Mouse (Mus musculus): ENCODE data around the gene Gm20388.
"Not testable (repeated sequence)": the region's sequence is repeated elsewhere in the genome, so short reads cannot be mapped to it uniquely, and the experiment has no call there.

The Gm20388 gene

DNA sequence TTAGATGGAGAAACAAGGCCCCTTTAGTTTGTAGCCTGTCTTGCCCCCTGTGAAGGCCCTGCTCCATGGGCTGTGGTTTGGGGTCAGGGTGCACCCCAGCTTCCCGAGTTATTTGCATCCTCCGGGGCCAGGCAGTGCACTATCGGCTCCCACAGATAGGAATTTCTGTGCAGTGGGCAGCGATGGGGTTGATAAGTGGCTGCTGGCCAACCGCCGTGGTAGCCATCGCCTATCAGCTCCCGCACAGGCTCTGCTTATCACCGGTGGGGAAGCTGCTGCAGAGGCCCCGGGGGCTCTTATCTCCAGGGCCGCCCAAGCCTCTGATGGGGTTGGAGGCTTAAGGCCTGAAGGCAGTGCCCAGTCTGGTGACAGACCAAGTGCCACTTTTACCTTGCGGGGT is 2398.6 kb downstream of the Gm20388 start:
- no peak for DNase-seq

DNA sequence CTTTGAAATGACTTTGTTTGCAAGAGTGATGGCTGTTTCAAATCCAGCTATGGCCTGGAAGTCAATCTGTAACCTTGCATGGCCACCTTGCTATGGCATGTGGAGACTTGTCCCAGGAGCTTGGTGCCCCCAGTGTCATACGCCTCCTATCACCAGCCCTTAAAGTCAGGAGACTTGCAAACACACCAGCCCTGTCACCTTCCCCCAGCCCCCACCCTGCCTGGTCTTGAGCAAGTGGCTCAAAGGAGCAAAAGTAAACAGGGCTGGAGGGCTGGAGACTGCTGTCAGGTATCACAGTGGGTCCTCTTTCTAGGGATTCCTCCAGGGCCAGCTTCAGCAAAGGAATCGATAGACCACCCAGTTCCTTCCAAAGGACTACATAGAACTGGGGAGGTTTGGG is 2400.5 kb downstream of the Gm20388 start:
- no peak for DNase-seq

DNA sequence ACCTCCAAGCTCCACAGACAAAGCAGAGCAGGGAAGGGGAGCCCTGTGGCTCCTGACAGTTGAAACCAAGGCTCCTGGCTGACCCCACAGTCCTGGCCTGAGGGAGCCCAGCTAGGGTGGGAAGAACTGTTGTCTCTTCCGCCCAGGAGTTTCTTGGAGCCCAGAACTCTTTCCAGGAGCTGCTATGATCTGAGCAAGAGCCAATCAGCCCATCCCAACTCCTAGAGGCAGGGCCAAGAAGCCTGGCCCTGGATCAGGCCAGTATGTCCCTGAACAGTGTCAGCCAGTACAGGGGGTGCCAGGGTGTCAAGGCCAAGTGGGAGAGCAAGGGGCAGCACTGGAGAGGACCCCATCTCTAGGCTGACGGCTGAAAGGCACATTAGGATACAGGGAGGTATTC is 2401.9 kb downstream of the Gm20388 start:
- DNase-seq: no peak

DNA sequence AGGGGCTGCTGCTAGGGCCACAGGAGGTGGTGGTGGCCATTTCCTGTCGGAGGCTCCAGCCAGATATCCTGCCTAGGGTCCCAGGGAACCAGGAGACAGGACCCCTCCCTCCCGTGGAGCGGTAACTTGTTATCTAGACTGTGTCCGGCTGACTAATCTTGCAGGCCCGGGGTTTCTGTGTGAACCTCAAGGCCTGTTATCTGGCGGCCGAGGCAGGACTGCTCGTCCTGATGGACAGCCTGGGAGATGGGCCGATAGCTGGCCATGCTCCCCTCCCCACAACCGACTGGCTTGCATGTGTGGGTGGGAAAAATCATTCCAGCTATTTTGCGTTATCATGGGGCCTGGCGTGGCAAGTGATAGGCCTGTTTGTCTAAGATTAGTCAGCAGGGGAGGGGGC is 2402.7 kb downstream of the Gm20388 start:
- no peak for DNase-seq

DNA sequence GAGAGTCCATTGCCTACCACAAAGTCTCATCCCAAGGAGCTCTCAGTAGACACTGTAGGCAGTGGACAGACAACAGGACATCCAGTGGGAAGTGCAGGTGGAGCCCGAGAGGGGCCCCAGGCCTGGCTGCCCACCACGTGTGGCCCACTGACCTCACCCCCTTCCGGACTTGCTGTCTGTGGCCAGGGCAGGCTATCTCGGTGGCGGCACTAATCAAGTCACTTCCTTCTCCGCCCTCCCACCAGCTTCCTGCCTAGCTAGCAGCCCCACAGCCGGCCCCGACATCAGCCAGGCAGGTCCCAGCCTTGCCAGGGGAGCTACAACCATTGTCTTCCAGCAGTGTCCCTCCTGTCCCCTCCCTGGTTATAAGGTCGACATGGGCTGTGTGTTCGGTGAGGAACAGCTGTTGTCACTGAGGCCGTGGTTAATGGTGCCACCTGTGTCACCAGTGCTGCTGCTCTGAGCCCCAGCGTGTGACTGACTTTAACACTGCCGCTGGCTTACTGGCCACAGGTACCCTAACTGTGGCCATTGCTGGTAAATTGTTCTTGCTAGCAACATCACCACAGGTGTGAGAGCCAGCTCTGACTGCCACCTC is 2404.4 kb downstream of the Gm20388 start:
- DNase-seq: no peak

DNA sequence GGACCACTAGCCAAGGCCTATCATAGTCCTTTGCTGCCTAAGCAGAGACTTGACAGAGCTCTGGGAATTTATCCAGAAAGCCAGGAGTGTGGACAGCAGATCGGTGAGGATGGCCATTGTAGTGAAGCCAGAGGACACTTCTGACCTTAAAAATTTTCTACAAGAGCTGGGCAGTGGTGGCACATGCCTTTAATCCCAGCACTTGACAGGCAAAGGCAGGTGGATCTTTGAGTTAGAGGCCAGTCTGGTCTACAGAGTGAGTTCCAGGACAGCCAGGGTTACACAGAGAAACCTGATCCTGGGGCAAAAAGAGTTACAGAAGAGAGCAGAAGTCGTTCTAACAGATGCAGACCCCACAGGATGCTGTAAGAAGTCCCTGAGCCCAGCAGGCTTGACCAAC is 2405.8 kb downstream of the Gm20388 start:
- DNase-seq: no peak

DNA sequence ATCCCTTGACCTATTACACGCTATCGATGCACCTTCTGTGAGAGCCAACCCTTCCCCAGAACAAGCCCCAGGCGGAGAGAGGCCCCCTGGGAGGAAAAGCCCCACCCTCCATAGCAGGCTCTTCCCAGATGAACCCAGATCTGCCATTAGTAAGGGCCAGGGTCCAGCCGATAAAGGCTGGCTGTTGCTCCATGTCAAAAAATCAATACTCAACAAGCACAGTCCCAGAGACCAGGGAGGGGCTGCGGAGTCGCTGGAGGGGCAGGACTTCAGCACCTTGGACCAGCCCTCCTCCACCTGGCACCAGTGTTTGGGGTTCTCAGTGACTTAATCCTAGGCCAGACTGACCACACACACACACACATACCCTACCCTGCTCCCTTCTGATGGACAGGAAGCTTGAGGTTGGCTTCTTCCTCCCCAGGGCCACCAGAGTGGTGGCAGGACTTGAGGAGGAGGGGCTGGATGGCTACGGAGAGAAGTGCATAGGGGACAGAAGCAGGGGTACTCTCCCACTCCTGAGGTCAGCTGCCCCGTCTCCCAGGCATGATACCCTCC is 2407.4 kb downstream of the Gm20388 start:
- DNase-seq: no peak

DNA sequence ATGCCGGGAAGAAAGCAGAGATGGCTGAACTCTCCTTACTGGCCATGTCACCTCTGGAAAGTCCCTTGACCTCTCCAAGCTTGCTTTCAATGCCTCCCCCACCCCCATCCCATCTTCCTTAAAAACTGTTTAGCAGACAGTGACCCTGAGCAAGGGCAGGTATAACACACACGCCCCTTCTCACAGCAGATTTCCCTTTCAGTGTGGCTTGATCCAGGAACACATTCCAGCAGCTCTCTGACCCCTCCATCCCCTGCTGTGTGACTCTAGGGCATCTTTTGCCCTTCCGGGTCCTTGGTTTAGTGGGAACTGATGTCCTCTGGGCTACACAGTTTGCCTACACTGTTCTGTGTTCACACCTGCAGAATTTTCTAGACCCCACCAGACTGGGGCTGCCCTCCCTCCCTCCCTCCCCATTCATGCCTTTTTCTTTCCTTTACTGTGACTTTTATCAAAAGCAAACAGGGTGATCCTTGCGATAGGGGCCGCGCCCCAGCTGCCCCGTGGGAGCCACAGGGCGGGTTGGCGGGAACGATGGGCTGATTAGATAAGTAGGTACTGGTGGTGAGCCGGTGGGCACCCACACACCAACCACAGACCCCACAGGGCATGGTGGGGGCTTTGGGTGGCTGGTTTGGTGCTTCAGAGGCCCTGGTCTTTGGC is 2408.5 kb downstream of the Gm20388 start:
- DNase-seq: no peak

DNA sequence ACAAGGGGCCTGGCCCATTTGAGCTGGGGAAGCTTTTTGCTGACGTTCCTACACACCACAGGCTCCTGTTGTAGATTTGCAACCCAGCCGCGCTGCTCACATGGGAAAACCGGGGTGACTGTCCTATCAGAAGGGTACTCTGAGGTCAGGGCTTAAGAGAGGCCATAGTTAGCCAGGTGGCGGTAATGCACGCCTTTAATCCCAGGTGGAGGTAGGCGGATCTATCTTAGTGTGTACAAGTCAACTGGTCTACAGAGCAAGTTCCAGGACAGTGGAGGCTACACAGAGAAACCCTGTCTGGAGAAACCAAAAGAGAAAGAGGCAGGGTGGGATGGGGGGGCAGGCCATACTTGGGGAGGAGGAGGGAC is 2409.1 kb downstream of the Gm20388 start:
- no peak for DNase-seq

DNA sequence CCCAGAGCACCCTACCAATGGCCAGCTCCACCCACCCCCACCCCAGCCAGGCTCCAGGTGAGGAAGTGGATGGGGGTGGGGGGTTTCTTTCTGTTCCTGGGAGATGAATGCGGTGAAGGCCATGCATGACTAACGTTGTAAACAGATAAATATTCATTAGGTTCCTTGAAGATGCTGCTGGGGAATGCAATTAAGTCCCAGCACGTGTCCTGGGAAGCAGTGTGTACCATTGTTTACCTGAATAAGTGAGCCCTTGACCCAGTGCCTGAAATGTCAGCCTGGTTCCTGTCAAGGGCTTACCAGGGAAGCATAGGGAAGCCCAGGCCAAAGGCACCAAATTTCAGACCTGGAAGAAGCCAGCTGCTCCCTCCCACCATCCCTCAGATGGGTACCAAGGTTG is 2409.9 kb downstream of the Gm20388 start:
- DNase-seq: no peak

DNA sequence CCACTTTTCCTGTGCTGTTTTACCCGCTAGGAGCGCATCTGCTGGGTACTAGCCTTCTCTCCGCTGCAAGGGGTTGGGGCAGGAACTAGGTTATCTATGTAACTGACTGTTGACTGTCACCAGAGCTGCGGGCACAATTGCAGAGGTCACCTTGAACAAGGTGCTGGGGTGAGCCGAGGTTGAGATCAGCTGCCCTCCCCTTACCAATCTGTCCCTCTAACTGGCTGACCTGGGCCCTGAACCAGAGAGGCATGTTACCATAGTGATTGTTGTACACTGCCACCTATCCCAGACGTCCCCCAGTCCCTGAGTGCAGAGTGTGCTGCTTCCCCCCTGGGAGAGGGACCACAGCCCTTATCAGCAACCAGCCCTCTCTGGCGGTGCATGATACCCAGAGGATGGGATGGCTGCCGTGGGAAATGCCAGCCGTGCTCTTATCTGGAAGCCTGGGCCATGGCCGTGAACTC is 2410.8 kb downstream of the Gm20388 start:
- DNase-seq: no peak

DNA sequence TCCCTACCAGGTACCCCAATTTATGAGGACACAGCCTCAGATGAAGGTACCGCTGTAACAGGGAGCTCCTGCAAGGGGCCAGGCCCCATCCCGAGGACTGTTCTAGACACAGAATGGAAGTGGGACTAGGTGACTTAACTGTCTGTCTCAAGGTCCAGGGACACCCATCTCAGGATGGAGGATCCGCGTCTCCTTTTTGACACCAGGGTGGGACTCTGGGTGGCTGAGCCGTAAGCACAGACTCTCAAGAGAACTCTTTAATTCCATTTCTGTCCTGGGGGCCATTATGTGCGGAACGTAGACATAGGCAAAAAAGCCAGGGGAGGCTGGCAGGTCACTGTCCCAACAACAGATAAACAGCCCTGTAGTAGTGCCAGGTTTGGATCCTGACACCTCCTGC is 2411.5 kb downstream of the Gm20388 start:
- DNase-seq: no peak

DNA sequence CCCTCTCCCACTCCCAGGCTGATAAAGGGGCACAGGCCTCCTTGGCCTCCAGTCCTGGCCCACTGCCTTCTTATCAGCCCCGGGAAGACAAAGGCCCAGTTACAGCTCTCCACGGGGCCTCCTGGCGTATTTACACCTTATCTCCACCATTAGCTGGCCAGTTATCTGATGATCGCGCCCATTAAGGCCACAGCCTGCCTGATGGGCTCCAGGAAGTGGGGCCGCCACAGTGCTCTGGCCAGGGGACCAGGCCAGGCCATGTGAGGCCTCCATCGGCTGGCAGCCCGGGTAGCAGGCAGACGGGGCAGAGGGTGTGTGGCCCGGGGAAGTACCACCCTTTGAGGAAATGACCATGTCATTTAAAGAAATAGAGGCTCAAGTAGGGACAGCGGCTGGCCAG is 2412.2 kb downstream of the Gm20388 start:
- no peak for DNase-seq

DNA sequence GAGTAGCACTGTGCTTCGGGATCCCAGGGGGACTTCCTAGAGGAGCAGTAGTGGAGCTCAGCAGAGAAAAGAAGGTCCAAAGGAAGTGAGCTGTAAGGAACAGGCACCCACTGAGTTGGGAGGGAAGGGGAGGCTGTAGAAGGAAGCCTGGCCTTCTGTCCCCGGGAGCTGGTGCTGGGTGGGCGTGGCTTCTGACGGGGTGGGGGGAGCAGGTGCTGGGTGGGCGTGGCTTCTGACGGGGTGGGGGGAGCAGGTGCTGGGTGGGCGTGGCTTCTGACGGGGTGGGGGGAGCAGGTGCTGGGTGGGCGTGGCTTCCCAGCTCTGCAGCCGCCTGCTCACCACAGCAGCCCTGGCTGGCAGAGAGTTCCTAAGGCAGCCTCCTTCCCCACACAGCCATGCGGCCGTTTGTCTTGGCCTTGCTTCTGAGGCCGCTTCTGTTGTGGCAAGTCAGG is 2413.3 kb downstream of the Gm20388 start:
- DNase-seq: not testable (repeated sequence)

DNA sequence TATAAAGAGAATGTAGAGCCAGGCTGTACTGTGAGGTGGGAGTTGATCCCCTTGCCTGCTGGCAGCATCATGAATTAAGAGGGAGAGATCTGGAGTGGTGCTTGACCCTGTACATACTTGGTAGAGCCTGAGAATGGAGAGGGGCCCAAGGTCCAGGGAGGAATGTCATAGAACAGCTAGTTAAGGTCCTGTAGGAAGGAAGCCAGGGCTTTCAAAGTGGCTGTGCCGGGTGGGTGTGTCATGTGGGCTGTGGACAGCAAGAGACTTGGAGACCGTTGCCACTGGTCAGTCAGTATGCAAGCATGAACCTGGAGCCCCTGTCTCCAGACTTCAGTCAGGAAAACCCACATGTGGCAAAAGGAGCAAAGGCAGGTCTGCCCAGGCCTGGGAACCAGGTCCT is 2414.6 kb downstream of the Gm20388 start:
- DNase-seq: no peak

DNA sequence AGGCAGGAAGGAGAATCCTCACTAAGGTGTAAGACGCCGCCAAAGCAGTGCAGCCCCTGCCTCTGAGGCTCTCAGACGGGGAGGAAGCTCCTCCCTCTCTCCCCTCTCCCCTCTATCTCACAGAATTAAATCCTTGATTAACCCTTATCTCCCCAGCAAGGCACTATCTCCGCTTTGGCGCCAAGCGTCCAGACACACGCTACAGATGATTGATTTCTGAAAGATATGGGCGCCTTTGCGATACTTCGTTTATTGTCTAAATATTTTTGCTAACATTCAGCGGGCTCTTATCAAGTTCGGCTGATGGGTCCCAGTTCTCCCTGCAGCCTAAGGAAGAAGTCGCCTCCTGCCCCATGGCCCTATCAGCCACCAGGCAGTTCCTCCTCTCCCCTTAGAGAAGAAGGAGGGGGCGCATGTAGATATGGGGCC is 2415.5 kb downstream of the Gm20388 start:
- DNase-seq: no peak

DNA sequence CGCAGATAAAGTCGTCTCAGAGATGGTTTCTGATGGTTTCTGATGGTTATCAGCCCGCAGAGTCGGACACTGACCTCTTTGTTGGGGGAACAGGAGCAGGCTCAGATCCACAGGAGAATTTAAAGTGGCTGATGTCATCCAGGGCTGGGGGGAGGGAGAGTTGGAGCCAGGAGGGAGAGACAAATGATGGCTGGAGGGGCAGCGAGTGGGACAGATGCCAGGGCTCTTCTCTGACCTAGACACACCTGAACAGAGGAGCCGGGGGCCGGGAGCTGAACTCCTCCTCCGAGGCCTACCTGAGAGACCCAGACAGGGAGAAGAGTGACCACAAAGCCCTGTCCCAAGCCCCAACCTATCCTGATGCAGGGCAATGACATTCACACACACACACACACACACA is 2418.4 kb downstream of the Gm20388 start:
- DNase-seq: no peak

DNA sequence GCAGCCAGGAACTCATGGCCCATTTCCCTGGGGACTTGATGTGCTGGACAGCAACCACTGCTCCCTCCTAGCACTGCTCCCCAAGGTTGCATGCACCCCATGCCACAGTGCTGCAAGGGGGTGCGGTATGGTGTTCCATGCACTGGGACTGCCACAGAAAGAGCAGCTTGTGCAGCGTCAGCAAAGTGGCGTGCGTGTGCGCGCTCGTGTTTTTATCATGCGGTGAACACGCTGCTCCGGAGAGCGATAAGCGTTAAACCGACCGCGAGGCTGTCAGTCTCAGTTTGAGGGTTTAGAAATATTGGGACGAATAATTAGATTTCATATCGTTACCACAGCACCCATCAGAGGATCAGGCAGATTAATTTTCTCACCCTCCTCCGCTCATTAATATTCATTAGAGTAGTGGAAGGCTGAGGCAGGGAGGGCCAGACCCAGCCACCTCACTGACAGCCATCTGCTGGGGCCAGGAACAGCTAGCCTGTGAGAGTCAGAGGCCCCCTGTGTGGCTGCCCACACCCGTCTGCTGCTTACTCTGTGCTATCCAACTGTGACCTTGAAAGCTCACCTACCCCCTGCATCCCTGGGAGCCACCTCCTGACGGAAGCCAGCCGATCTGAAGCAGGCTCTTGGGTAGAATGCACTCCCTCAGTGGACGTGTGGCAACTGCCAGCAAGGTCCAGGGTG is 2419.1 kb downstream of the Gm20388 start:
- DNase-seq: no peak

DNA sequence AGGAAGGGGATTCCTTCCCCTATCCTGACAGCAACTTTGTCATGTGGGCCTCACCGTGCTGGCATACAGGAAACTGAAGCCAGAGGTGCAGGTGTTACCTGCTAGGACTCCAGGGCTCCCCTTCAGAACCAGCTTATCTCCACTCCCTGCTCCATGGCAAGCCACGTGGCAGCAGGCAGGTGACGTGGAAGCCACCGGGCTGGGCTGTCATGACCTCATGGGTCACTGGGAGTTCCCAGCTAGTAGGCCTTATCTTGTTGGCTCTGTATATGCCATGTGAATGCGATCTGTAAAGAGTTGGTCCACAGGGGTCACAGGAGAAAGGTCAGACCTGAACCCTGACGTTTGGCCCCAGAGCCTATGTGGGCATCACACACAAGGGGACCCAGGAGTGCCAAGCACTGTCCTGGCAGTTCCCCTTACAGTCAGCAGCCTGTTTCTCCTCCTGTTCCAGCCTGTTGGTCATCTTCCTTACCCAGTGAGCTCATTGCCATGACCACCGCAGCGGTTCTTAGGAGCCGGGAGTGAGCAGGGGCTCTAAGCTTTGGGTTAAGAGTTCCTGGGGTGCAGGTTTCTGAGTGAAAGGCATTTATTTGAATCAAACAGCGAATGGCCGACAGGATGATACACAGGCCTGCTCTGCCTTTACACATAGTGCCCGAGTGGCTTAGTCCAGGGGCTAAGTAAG is 2419.9 kb downstream of the Gm20388 start:
- no peak for DNase-seq

DNA sequence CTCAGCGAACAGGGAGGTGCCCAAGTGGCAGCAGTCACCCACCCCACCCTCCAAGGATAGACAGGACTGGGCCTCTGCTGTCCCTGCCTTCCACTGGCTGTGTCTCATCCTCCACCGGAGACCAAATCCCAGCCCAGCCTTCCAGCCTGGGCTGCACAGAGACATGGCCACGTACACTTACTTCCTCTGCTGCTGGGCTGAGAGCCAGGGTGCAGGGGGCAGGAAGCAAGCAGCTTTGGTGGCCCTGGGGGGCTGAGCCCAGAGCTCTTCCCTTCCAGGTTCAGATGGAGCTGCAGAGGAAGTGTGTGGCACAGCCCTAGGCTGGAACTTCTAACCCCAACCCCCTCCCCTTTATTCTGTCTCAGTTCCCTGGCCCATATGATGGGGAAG is 2420.5 kb downstream of the Gm20388 start:
- DNase-seq: no peak

DNA sequence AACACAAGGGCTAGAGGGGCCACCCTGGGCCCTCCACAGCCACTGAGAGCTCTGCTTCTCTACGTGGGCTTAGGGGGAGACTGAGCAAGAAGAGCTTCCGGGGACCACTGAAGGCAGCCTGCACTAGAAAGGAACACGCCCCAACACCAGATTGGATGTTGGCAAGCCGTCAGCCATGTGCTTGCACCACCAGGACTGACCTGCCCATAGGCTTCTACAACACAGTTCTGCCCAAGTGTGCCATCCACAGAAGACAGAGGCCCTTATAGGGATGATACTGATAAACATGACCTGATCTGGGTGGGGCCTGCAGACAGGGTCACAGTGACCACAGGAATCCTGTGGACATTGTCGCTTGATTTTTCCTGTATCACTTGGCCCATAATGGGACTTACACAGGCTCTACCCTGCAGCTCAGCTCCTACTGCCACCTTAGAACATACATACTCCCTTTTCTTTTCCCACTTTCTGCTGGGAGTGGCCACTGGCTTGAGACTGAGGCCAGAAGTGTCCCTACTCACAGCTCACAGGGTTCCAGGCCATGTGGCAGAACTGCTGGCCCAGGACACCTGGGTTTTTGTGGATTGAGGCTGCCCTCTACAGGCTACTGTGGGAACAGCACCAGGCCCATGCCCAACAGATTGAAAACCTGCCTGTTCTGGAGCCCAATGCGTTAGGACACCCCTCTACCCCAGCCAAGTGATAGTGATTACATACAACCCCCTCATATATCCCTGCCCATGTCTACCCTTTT is 2422.3 kb downstream of the Gm20388 start:
- peak; percentile 88 for DNase-seq

DNA sequence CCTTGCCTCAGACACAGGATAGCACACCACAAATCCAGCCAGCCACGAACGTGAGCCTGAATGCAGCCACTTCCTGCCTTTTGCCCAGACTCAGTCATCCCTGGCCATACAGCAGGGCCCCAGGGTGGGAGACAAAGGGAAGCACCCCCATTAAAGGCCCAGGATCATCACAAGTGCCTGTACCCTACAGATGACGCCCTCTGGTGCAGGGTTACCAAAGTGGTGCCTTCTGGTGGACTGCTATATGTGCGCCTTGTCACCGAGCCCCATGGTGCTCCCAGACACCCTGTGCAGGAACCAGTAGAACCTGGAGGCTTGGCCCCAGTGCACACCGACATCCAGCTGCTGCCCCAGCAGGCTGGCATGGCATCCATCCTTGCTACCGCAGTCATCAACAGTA is 2422.9 kb downstream of the Gm20388 start:
- DNase-seq: no peak
